Mouse (Mus musculus): ENCODE data around the gene Tst.

GRCm38 (mm10) chr15:78409570-78410052 lies 3.9 kb upstream of the Tst start:
- TF ChIP-seq CTCF (IDR thresholded peaks at IDR 0.05; ENCODE audit: low read depth, low read length) = no peak
- TF ChIP-seq POLR2A (IDR thresholded peaks at IDR 0.05; ENCODE audit: borderline replicate concordance, low read depth, low read length) = no peak
